Mouse (Mus musculus) hindbrain, postnatal 0 days (tissue): ENCODE measurements at regions not wholly inside any gene's neighbourhood (a gene's known extent, or its start where the extent isn't known, plus 50 kb on each side); places are given as distances from the start of the nearest gene placed in this dataset.
A peak's percentile ranks its signal among the peaks of the same experiment; 100 is the strongest.

ENCODE experiments used
- ATAC-seq: fragments of 200-750 bp; cut with Nextera tagmentation; 2 replicates; pipeline ENCODE4 v1.8.0; 2017; ENCODE audit warnings: mild to moderate bottlenecking, moderate TSS enrichment, moderate library complexity
- DNase-seq: peaks from one replicate; pipeline ENCODE4 v3.0.0-alpha.2; 2015; ENCODE audit warnings: low spot score
- H3K27ac ChIP-seq: fragments of 300-500 bp; sonication (generic); 2 replicates; pipeline ENCODE4 v1.5.1; 2014; ENCODE audit warnings: mild to moderate bottlenecking
- H3K27me3 ChIP-seq: fragments of 300-500 bp; sonication (generic); 2 replicates; pipeline ENCODE4 v1.6.1; 2014; ENCODE audit warnings: low read length, mixed read lengths; ENCODE audit not compliant: insufficient read depth
- H3K36me3 ChIP-seq: fragments of 300-500 bp; sonication (generic); 2 replicates; pipeline ENCODE4 v1.6.1; 2014; ENCODE audit warnings: low read length, mixed read lengths; ENCODE audit not compliant: insufficient read depth
- H3K4me1 ChIP-seq: fragments of 300-500 bp; sonication (generic); 2 replicates; pipeline ENCODE4 v1.6.1; 2014; ENCODE audit warnings: antibody characterized with exemption, low read length, mixed read lengths; ENCODE audit not compliant: insufficient read depth
- H3K4me2 ChIP-seq: fragments of 300-500 bp; sonication (generic); 2 replicates; pipeline ENCODE4 v1.6.1; 2014; ENCODE audit warnings: low read depth, mild to moderate bottlenecking, low read length, moderate library complexity, mixed read lengths
- H3K4me3 ChIP-seq: fragments of 300-500 bp; sonication (generic); 2 replicates; pipeline ENCODE4 v1.5.1; 2014; ENCODE audit warnings: low read length
- H3K9ac ChIP-seq: fragments of 300-500 bp; sonication (generic); replicated peaks from 2 replicates; pipeline ENCODE4 v1.6.1; 2014; ENCODE audit warnings: mild to moderate bottlenecking, low read length, moderate library complexity, mixed read lengths
- H3K9me3 ChIP-seq: fragments of 300-500 bp; sonication (generic); 2 replicates; pipeline ENCODE4 v1.6.1; 2016; ENCODE audit warnings: low read length, mixed read lengths
- CTCF ChIP-seq: IDR thresholded peaks from 2 replicates; pipeline ENCODE4 v1.5.1; 2016; ENCODE audit warnings: antibody characterized with exemption, control low read depth, low read depth
- WGBS: fragments of 180-500 bp; shearing (Covaris S2); extraction: QIAGEN DNeasy Blood & Tissue Kit; methylation state at CpG from one replicate; pipeline ENCODE4 v1.1.7; 2014; 5-methylcytosine and 5-hydroxymethylcytosine counted together

- no peak for TF ChIP-seq CTCF
- WGBS = 46% methylated on average over 4 of the region's 4 CpGs
- Histone ChIP-seq H3K27ac (no peak overlapping the region), H3K27me3 (no peaks in the 10 kb centered on the region), H3K9me3 (no peaks in the 10 kb centered on the region), H3K36me3 (no peaks in the 10 kb centered on the region), H3K4me2 (no peak overlapping the region), H3K9ac (no peak overlapping the region), H3K4me3 (no peak overlapping the region), H3K4me1 (no peaks in the 10 kb centered on the region)
- ATAC-seq = no peak
- peak; percentile 16 for DNase-seq
Measured at GRCm38 (mm10) chr15:88229456-88229855, 370.6 kb upstream of the Zdhhc25 start.

- Histone ChIP-seq H3K27ac (no peak overlapping the region), H3K9ac (no peak overlapping the region), H3K4me1 (no peaks in the 10 kb centered on the region), H3K4me2 (no peak overlapping the region), H3K9me3 (no peaks in the 10 kb centered on the region), H3K4me3 (no peak overlapping the region), H3K36me3 (no peaks in the 10 kb centered on the region), H3K27me3 (no peaks in the 10 kb centered on the region)
- ATAC-seq = no peak
- no peak for TF ChIP-seq CTCF
- 72% methylated on average over 13 of the region's 13 CpGs for WGBS
- no peak for DNase-seq
Measured at GRCm38 (mm10) chr15:88244606-88245005, 355.5 kb upstream of the Zdhhc25 start.

GRCm38 (mm10) chr15:88245496-88246246, 354.4 kb upstream of the Zdhhc25 start:
- DNase-seq (peak; percentile 15), ATAC-seq (no peak)
- Histone ChIP-seq H3K9me3 (no peaks in the 10 kb centered on the region), H3K27me3 (no peaks in the 10 kb centered on the region), H3K4me3 (no peak overlapping the region), H3K27ac (no peak overlapping the region), H3K4me1 (no peaks in the 10 kb centered on the region), H3K4me2 (no peak overlapping the region), H3K9ac (no peak overlapping the region), H3K36me3 (no peaks in the 10 kb centered on the region)
- 43% methylated on average over 22 of the region's 22 CpGs for WGBS
- TF ChIP-seq CTCF = no peak

- WGBS = 22% methylated on average over 14 of the region's 14 CpGs
- Histone ChIP-seq H3K4me2 (no peak overlapping the region), H3K27ac (no peak overlapping the region), H3K4me3 (no peak overlapping the region), H3K36me3 (no peaks in the 10 kb centered on the region), H3K9ac (no peak overlapping the region), H3K4me1 (no peaks in the 10 kb centered on the region), H3K27me3 (no peaks in the 10 kb centered on the region), H3K9me3 (no peaks in the 10 kb centered on the region)
- TF ChIP-seq CTCF = peak; percentile 97
- ATAC-seq = peak; percentile 82
- DNase-seq = peak; percentile 95
Measured at GRCm38 (mm10) chr15:88247974-88248625, 352.0 kb upstream of the Zdhhc25 start.

- no peaks in the 10 kb centered on the region for H3K36me3 ChIP-seq
- H3K9me3 ChIP-seq = no peaks in the 10 kb centered on the region
- no peak overlapping the region for H3K27ac ChIP-seq
- H3K4me3 ChIP-seq = no peak overlapping the region
- ATAC-seq = no peak
- peaks cover 7% of the 10 kb centered on the region for H3K4me1 ChIP-seq
- H3K9ac ChIP-seq = no peak overlapping the region
- H3K27me3 ChIP-seq = no peaks in the 10 kb centered on the region
- no peak for TF ChIP-seq CTCF
- no peak overlapping the region for H3K4me2 ChIP-seq
- WGBS = 49% methylated on average over 16 of the region's 16 CpGs
- DNase-seq = peak; percentile 22
Measured at GRCm38 (mm10) chr15:88288051-88288450, 312.1 kb upstream of the Zdhhc25 start.

DNA sequence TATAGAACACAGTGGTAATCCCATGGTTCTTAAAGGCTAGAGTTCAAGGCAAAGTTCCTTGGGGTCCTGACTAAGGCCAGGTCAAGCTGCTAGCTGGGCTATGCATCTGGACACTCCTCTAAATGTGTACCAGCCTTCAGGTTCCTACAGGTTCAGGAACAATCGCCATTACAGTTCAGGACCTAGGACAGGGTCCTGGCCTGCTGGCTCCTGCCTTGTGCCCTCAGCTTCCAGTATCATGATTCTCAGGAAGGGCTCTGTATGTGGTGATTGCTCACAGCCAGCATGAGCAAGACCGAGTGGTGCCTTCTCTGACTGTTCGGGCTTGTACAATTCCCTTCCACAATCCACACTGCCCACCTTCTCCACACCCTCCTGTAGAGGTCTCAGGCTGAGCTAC, 311.4 kb upstream of the Zdhhc25 start:
- no peak overlapping the region for H3K9ac ChIP-seq
- WGBS = 66% methylated on average over 3 of the region's 3 CpGs
- no peak for TF ChIP-seq CTCF

GRCm38 (mm10) chr15:88290740-88291363, 309.2 kb upstream of the Zdhhc25 start:
- no peak for TF ChIP-seq CTCF
- no peaks in the 10 kb centered on the region for H3K27me3 ChIP-seq
- no peaks in the 10 kb centered on the region for H3K9me3 ChIP-seq
- H3K4me2 ChIP-seq = peak overlapping the region; percentile 49
- ATAC-seq = no peak
- peak; percentile 40 for DNase-seq
- H3K4me1 ChIP-seq = peaks cover 7% of the 10 kb centered on the region
- H3K27ac ChIP-seq = no peak overlapping the region
- H3K36me3 ChIP-seq = no peaks in the 10 kb centered on the region
- WGBS = 11% methylated on average over 20 of the region's 20 CpGs
- H3K9ac ChIP-seq = 0 out of 2 replicates have a peak overlapping the region, but pooled peaks have one; percentile 30
- H3K4me3 ChIP-seq = peak overlapping the region; percentile 14

More for the DNA sequence above, 311.4 kb upstream of the Zdhhc25 start:
- no peak overlapping the region for H3K4me3 ChIP-seq
- no peak overlapping the region for H3K4me2 ChIP-seq
- no peak for DNase-seq
- no peak for ATAC-seq
- H3K4me1 ChIP-seq = peaks cover 7% of the 10 kb centered on the region
- no peaks in the 10 kb centered on the region for H3K9me3 ChIP-seq
- H3K27me3 ChIP-seq = no peaks in the 10 kb centered on the region
- no peaks in the 10 kb centered on the region for H3K36me3 ChIP-seq
- H3K27ac ChIP-seq = no peak overlapping the region
